Mouse (Mus musculus): ENCODE measurements at regions not wholly inside any gene's neighbourhood (a gene's known extent, or its start where the extent isn't known, plus 50 kb on each side); places are given as distances from the start of the nearest gene placed in this dataset.
A peak's percentile ranks its signal among the peaks of the same experiment; 100 is the strongest.

DNA sequence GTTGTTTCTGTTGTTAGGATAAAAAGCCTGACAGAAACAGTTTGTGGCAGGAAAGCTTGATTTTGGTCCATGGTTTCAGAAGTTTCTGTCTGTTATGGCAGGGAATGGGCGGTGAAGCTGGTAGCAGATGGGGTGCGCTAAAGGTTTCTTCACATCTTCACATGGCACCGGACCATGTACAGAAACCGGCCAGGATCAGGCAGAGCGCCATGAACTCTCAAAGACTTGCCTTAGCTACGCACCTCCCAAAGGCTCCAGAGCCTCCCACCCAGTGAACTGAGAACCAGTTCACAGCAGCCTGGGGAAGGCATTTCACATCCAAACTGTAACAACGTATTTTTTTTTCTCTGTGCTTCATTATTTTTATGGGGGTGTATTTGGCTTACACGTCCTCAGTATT is 86.2 kb upstream of the Rcn1 start:
- no peaks in the 10 kb centered on the region for H3K27me3 ChIP-seq (ENCODE audit: control insufficient read depth, insufficient read depth, low read length)
- no peaks in the 10 kb centered on the region for H3K9me3 ChIP-seq (ENCODE audit: control insufficient read depth, low read length)
- no peaks in the 10 kb centered on the region for H3K4me1 ChIP-seq (ENCODE audit: control insufficient read depth, insufficient read depth, low read length)
- H3K36me3 ChIP-seq (ENCODE audit: control insufficient read depth, insufficient read depth, low read length), result no peaks in the 10 kb centered on the region
- no peak for ATAC-seq (ENCODE audit: insufficient number of reproducible peaks, low FRiP score, low TSS enrichment, low read depth)
- no peak overlapping the region for H3K27ac ChIP-seq (replicated peaks; ENCODE audit: low read depth, low read length)
- no peak overlapping the region for H3K9ac ChIP-seq (ENCODE audit: low read length)
- no peak overlapping the region for H3K4me3 ChIP-seq (ENCODE audit: low read depth, low read length)
- no peak overlapping the region for H3K4me2 ChIP-seq (ENCODE audit: low read depth, severe bottlenecking)
- 84% methylated on average over 8 of the region's 8 CpGs for WGBS
- DNase-seq (ENCODE audit: low spot score), result no peak

- H3K9me3 ChIP-seq (ENCODE audit: control insufficient read depth, low read length), result no peaks in the 10 kb centered on the region
- no peaks in the 10 kb centered on the region for H3K4me1 ChIP-seq (ENCODE audit: control insufficient read depth, insufficient read depth, low read length)
- DNase-seq (ENCODE audit: low spot score), result no peak
- 79% methylated on average over 13 of the region's 13 CpGs for WGBS
- H3K9ac ChIP-seq (ENCODE audit: low read length), result no peak overlapping the region
- no peak overlapping the region for H3K4me3 ChIP-seq (ENCODE audit: low read depth, low read length)
- no peak overlapping the region for H3K4me2 ChIP-seq (ENCODE audit: low read depth, severe bottlenecking)
- no peak overlapping the region for H3K27ac ChIP-seq (replicated peaks; ENCODE audit: low read depth, low read length)
- ATAC-seq (ENCODE audit: insufficient number of reproducible peaks, low FRiP score, low TSS enrichment, low read depth), result no peak
- H3K27me3 ChIP-seq (ENCODE audit: control insufficient read depth, insufficient read depth, low read length), result no peaks in the 10 kb centered on the region
- no peaks in the 10 kb centered on the region for H3K36me3 ChIP-seq (ENCODE audit: control insufficient read depth, insufficient read depth, low read length)
These were observed 96.7 kb upstream of the Rcn1 start for GRCm38 (mm10) chr2:105495796-105496195.

DNA sequence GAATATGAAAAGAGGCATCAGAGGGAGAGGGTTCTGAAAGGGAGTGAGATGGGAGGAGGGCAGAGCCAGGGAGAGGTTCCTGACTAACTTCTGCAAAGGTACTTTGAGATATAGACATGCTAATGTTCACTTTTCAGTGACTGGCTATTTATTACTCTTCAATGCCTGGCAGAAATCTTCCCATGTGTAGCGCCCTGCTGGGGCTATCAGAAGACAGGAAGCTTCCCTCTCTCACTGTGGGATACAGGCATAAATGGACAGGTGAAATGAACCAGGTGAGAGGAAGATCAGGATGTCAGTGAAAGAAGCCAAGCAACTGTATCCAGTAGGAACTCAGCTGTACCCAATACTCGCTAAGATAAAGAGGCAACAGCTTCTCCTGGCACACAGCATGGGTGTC is 105.1 kb upstream of the Rcn1 start:
- Histone ChIP-seq H3K4me2 (ENCODE audit: low read depth, severe bottlenecking) (no peak overlapping the region), H3K4me3 (ENCODE audit: low read depth, low read length) (no peak overlapping the region), H3K4me1 (ENCODE audit: control insufficient read depth, insufficient read depth, low read length) (no peaks in the 10 kb centered on the region), H3K27me3 (ENCODE audit: control insufficient read depth, insufficient read depth, low read length) (no peaks in the 10 kb centered on the region), H3K9ac (ENCODE audit: low read length) (no peak overlapping the region), H3K27ac (replicated peaks; ENCODE audit: low read depth, low read length) (no peak overlapping the region), H3K9me3 (ENCODE audit: control insufficient read depth, low read length) (no peaks in the 10 kb centered on the region), H3K36me3 (ENCODE audit: control insufficient read depth, insufficient read depth, low read length) (no peaks in the 10 kb centered on the region)
- WGBS, result 66% methylated on average over 2 of the region's 2 CpGs
- DNase-seq (ENCODE audit: low spot score) (no peak), ATAC-seq (ENCODE audit: insufficient number of reproducible peaks, low FRiP score, low TSS enrichment, low read depth) (no peak)

DNA sequence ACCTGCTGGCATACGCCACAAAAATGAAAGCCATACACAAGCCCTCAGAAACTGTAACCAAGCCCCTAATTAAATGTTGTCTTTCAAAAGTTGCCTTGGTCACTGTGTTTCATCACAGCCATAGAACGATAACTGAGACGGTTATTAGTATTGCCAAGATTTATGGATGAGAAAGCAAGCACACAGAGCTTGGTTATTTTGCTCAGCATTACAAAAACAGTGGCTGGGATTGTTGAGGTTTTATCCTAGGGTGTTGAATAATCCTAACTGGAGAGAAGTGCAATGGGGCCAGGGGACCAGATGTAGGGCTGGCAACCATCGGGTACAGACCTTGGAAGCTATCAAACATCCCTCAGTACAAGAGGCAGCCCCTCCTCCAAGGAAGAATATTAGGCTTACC is 106.4 kb upstream of the Rcn1 start:
- ATAC-seq (ENCODE audit: insufficient number of reproducible peaks, low FRiP score, low TSS enrichment, low read depth) (no peak), DNase-seq (ENCODE audit: low spot score) (no peak)
- no peaks in the 10 kb centered on the region for H3K4me1 ChIP-seq (ENCODE audit: control insufficient read depth, insufficient read depth, low read length)
- H3K27ac ChIP-seq (replicated peaks; ENCODE audit: low read depth, low read length), result no peak overlapping the region
- H3K9me3 ChIP-seq (ENCODE audit: control insufficient read depth, low read length), result no peaks in the 10 kb centered on the region
- no peaks in the 10 kb centered on the region for H3K27me3 ChIP-seq (ENCODE audit: control insufficient read depth, insufficient read depth, low read length)
- H3K36me3 ChIP-seq (ENCODE audit: control insufficient read depth, insufficient read depth, low read length), result no peaks in the 10 kb centered on the region
- no peak overlapping the region for H3K9ac ChIP-seq (ENCODE audit: low read length)
- 84% methylated on average over 4 of the region's 4 CpGs for WGBS
- H3K4me3 ChIP-seq (ENCODE audit: low read depth, low read length), result no peak overlapping the region
- H3K4me2 ChIP-seq (ENCODE audit: low read depth, severe bottlenecking), result no peak overlapping the region

DNA sequence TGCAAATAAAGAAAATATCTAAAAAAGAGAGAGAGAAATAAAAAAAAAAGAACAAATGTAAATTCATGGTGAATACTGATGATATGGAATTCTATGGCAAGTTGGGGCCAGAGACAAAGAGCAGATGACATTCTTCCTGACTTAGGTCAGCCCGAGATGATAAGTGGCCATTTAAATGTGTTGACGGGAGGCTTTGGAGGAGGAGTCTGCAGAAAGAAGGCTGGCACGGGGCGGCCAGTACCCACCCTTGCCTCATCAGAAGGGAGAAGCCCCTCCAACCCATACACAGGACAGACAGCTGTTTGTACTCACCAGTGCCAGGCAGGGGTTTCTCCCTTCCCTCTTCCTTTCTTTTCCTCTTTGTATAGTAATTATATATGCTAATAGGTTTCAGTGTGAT is 108.0 kb upstream of the Rcn1 start:
- Histone ChIP-seq H3K27ac (replicated peaks; ENCODE audit: low read depth, low read length) (no peak overlapping the region), H3K4me1 (ENCODE audit: control insufficient read depth, insufficient read depth, low read length) (no peaks in the 10 kb centered on the region), H3K4me3 (ENCODE audit: low read depth, low read length) (no peak overlapping the region), H3K36me3 (ENCODE audit: control insufficient read depth, insufficient read depth, low read length) (no peaks in the 10 kb centered on the region), H3K9ac (ENCODE audit: low read length) (no peak overlapping the region), H3K4me2 (ENCODE audit: low read depth, severe bottlenecking) (no peak overlapping the region), H3K9me3 (ENCODE audit: control insufficient read depth, low read length) (no peaks in the 10 kb centered on the region), H3K27me3 (ENCODE audit: control insufficient read depth, insufficient read depth, low read length) (no peaks in the 10 kb centered on the region)
- peak; percentile 10 for DNase-seq (ENCODE audit: low spot score)
- 27% methylated on average over 4 of the region's 4 CpGs for WGBS
- no peak for ATAC-seq (ENCODE audit: insufficient number of reproducible peaks, low FRiP score, low TSS enrichment, low read depth)

DNA sequence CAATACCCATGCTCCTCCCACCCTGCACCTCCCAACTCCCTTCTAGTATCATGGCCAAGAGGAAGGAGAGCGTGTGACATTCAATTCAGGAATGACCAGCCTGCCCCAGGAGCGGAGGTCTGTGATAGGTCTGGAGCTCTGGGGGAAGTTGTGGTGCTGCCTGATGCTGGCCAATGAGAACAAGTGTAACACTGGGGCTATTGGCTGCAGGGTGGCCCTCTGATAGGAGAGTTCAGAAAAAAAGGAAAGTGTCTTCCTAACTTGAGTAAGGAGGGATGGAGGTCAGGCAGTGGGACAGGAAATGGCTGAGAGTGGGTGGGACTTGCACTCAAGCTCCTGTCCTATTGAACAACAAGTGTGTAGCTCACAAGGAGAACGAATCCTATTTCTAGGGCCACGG is 111.7 kb upstream of the Rcn1 start:
- Histone ChIP-seq H3K9me3 (ENCODE audit: control insufficient read depth, low read length) (no peaks in the 10 kb centered on the region), H3K36me3 (ENCODE audit: control insufficient read depth, insufficient read depth, low read length) (no peaks in the 10 kb centered on the region), H3K4me2 (ENCODE audit: low read depth, severe bottlenecking) (no peak overlapping the region), H3K4me3 (ENCODE audit: low read depth, low read length) (no peak overlapping the region), H3K9ac (ENCODE audit: low read length) (no peak overlapping the region), H3K27me3 (ENCODE audit: control insufficient read depth, insufficient read depth, low read length) (no peaks in the 10 kb centered on the region), H3K27ac (replicated peaks; ENCODE audit: low read depth, low read length) (no peak overlapping the region), H3K4me1 (ENCODE audit: control insufficient read depth, insufficient read depth, low read length) (no peaks in the 10 kb centered on the region)
- DNase-seq (ENCODE audit: low spot score) (no peak), ATAC-seq (ENCODE audit: insufficient number of reproducible peaks, low FRiP score, low TSS enrichment, low read depth) (no peak)
- WGBS, result 90% methylated on average over 4 of the region's 4 CpGs

- no peaks in the 10 kb centered on the region for H3K36me3 ChIP-seq (ENCODE audit: control insufficient read depth, insufficient read depth, low read length)
- no peaks in the 10 kb centered on the region for H3K4me1 ChIP-seq (ENCODE audit: control insufficient read depth, insufficient read depth, low read length)
- H3K9me3 ChIP-seq (ENCODE audit: control insufficient read depth, low read length), result no peaks in the 10 kb centered on the region
- WGBS, result 72% methylated on average over 4 of the region's 4 CpGs
- no peak overlapping the region for H3K27ac ChIP-seq (replicated peaks; ENCODE audit: low read depth, low read length)
- ATAC-seq (ENCODE audit: insufficient number of reproducible peaks, low FRiP score, low TSS enrichment, low read depth) (no peak), DNase-seq (ENCODE audit: low spot score) (peak; percentile 18)
- H3K9ac ChIP-seq (ENCODE audit: low read length), result no peak overlapping the region
- H3K27me3 ChIP-seq (ENCODE audit: control insufficient read depth, insufficient read depth, low read length), result no peaks in the 10 kb centered on the region
- no peak overlapping the region for H3K4me2 ChIP-seq (ENCODE audit: low read depth, severe bottlenecking)
- H3K4me3 ChIP-seq (ENCODE audit: low read depth, low read length), result no peak overlapping the region
These were observed 112.6 kb upstream of the Rcn1 start for GRCm38 (mm10) chr2:105511690-105512089.

DNA sequence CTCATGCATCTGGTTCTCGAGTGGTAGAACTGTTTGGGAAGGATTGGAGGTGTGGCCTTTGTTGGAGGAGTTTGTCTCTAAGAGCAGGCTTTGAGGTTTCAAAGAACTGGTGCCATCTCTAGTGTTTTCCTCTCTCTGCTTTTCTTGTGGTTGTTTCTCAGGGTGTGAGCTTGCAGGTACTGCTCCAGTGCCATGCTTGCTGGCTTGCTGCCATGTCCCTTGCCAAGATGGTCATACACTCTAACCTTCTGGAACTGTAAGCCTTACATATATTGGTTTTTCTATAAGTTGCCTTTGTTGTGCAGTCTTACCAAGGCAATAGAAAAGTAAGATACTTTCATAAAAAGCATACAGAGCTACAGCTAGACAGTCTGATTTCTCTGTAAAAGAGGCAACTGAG is 115.1 kb upstream of the Rcn1 start:
- no peaks in the 10 kb centered on the region for H3K27me3 ChIP-seq (ENCODE audit: control insufficient read depth, insufficient read depth, low read length)
- no peaks in the 10 kb centered on the region for H3K36me3 ChIP-seq (ENCODE audit: control insufficient read depth, insufficient read depth, low read length)
- no peak overlapping the region for H3K4me3 ChIP-seq (ENCODE audit: low read depth, low read length)
- no peak overlapping the region for H3K9ac ChIP-seq (ENCODE audit: low read length)
- ATAC-seq (ENCODE audit: insufficient number of reproducible peaks, low FRiP score, low TSS enrichment, low read depth), result no peak
- H3K4me1 ChIP-seq (ENCODE audit: control insufficient read depth, insufficient read depth, low read length), result no peaks in the 10 kb centered on the region
- no peak overlapping the region for H3K27ac ChIP-seq (replicated peaks; ENCODE audit: low read depth, low read length)
- H3K9me3 ChIP-seq (ENCODE audit: control insufficient read depth, low read length), result no peaks in the 10 kb centered on the region
- H3K4me2 ChIP-seq (ENCODE audit: low read depth, severe bottlenecking), result no peak overlapping the region
- 87% methylated on average over 1 of the region's 1 CpGs for WGBS
- DNase-seq (ENCODE audit: low spot score), result no peak

- H3K4me3 ChIP-seq (ENCODE audit: low read depth, low read length), result no peak overlapping the region
- no peak overlapping the region for H3K4me2 ChIP-seq (ENCODE audit: low read depth, severe bottlenecking)
- ATAC-seq (ENCODE audit: insufficient number of reproducible peaks, low FRiP score, low TSS enrichment, low read depth) (no peak), DNase-seq (ENCODE audit: low spot score) (peak; percentile 9)
- H3K4me1 ChIP-seq (ENCODE audit: control insufficient read depth, insufficient read depth, low read length), result no peaks in the 10 kb centered on the region
- H3K9ac ChIP-seq (ENCODE audit: low read length), result no peak overlapping the region
- H3K9me3 ChIP-seq (ENCODE audit: control insufficient read depth, low read length), result no peaks in the 10 kb centered on the region
- H3K27me3 ChIP-seq (ENCODE audit: control insufficient read depth, insufficient read depth, low read length), result no peaks in the 10 kb centered on the region
- H3K36me3 ChIP-seq (ENCODE audit: control insufficient read depth, insufficient read depth, low read length), result no peaks in the 10 kb centered on the region
- no peak overlapping the region for H3K27ac ChIP-seq (replicated peaks; ENCODE audit: low read depth, low read length)
- 76% methylated on average over 3 of the region's 3 CpGs for WGBS
These were observed 115.8 kb upstream of the Rcn1 start for GRCm38 (mm10) chr2:105514881-105515280.
